Mouse (Mus musculus): ENCODE measurements around the gene Senp7. TPM values are rescaled to one million over a fixed set of nuclear protein-coding genes. Genes with fewer than 3 reads are reported as not detected.
A peak's percentile ranks its signal among the peaks of the same experiment; 100 is the strongest.

Senp7 gene
- polyA plus RNA-seq, 1 experiment, result 24.4 TPM

GRCm38 (mm10) chr16:56061995-56062594 lies 14.0 kb downstream of the Senp7 start:
- H3K36me3 ChIP-seq (ENCODE audit: control insufficient read depth, insufficient read depth, low read length, poor library complexity, severe bottlenecking), result no peaks in the 10 kb centered on the region
- no peak for TF ChIP-seq EP300 (IDR thresholded peaks at IDR 0.05; ENCODE audit: insufficient read depth, low read depth, low read length)
- TF ChIP-seq CTCF (IDR thresholded peaks at IDR 0.05; ENCODE audit: low read depth, low read length), result no peak
- no peak overlapping the region for H3K4me3 ChIP-seq (ENCODE audit: low read depth, low read length)
- no peaks in the 10 kb centered on the region for H3K4me1 ChIP-seq (ENCODE audit: control insufficient read depth, insufficient read depth, low read length)
- no peaks in the 10 kb centered on the region for H3K27me3 ChIP-seq (ENCODE audit: control insufficient read depth, insufficient read depth, low read length, poor library complexity, severe bottlenecking)
- no peaks in the 10 kb centered on the region for H3K9me3 ChIP-seq (replicated peaks; ENCODE audit: control insufficient read depth, insufficient read depth, low read length, poor library complexity, severe bottlenecking)
- no peak overlapping the region for H3K27ac ChIP-seq (ENCODE audit: insufficient read depth, low read length)
- H3K9ac ChIP-seq (ENCODE audit: low read depth, poor library complexity, severe bottlenecking), result no peak overlapping the region

GRCm38 (mm10) chr16:56062981-56063380 lies 14.8 kb downstream of the Senp7 start:
- Histone ChIP-seq H3K9me3 (replicated peaks; ENCODE audit: control insufficient read depth, insufficient read depth, low read length, poor library complexity, severe bottlenecking) (no peaks in the 10 kb centered on the region), H3K4me3 (ENCODE audit: low read depth, low read length) (no peak overlapping the region), H3K36me3 (ENCODE audit: control insufficient read depth, insufficient read depth, low read length, poor library complexity, severe bottlenecking) (no peaks in the 10 kb centered on the region), H3K27me3 (ENCODE audit: control insufficient read depth, insufficient read depth, low read length, poor library complexity, severe bottlenecking) (no peaks in the 10 kb centered on the region), H3K9ac (ENCODE audit: low read depth, poor library complexity, severe bottlenecking) (no peak overlapping the region), H3K4me1 (ENCODE audit: control insufficient read depth, insufficient read depth, low read length) (no peaks in the 10 kb centered on the region), H3K27ac (ENCODE audit: insufficient read depth, low read length) (no peak overlapping the region)
- TF ChIP-seq EP300 (IDR thresholded peaks at IDR 0.05; ENCODE audit: insufficient read depth, low read depth, low read length) (no peak), CTCF (IDR thresholded peaks at IDR 0.05; ENCODE audit: low read depth, low read length) (no peak)

- Histone ChIP-seq H3K27ac (ENCODE audit: insufficient read depth, low read length) (no peak overlapping the region), H3K9ac (ENCODE audit: low read depth, poor library complexity, severe bottlenecking) (no peak overlapping the region), H3K9me3 (replicated peaks; ENCODE audit: control insufficient read depth, insufficient read depth, low read length, poor library complexity, severe bottlenecking) (no peaks in the 10 kb centered on the region), H3K36me3 (ENCODE audit: control insufficient read depth, insufficient read depth, low read length, poor library complexity, severe bottlenecking) (no peaks in the 10 kb centered on the region), H3K4me1 (ENCODE audit: control insufficient read depth, insufficient read depth, low read length) (no peaks in the 10 kb centered on the region), H3K27me3 (ENCODE audit: control insufficient read depth, insufficient read depth, low read length, poor library complexity, severe bottlenecking) (no peaks in the 10 kb centered on the region), H3K4me3 (ENCODE audit: low read depth, low read length) (peak overlapping the region; percentile 77)
- TF ChIP-seq POLR2A (IDR thresholded peaks at IDR 0.05; ENCODE audit: insufficient read depth, low read length), result no peak
- TF ChIP-seq CTCF (IDR thresholded peaks at IDR 0.05; ENCODE audit: low read depth, low read length), result peak; percentile 1
Observed at GRCm38 (mm10) chr16:56064334-56064990, 16.3 kb downstream of the Senp7 start.

- Histone ChIP-seq H3K27me3 (ENCODE audit: control insufficient read depth, insufficient read depth, low read length, poor library complexity, severe bottlenecking) (no peaks in the 10 kb centered on the region), H3K4me3 (ENCODE audit: low read depth, low read length) (no peak overlapping the region), H3K4me1 (ENCODE audit: control insufficient read depth, insufficient read depth, low read length) (no peaks in the 10 kb centered on the region), H3K27ac (ENCODE audit: insufficient read depth, low read length) (no peak overlapping the region), H3K9me3 (replicated peaks; ENCODE audit: control insufficient read depth, insufficient read depth, low read length, poor library complexity, severe bottlenecking) (no peaks in the 10 kb centered on the region), H3K36me3 (ENCODE audit: control insufficient read depth, insufficient read depth, low read length, poor library complexity, severe bottlenecking) (no peaks in the 10 kb centered on the region), H3K9ac (ENCODE audit: low read depth, poor library complexity, severe bottlenecking) (no peak overlapping the region)
- TF ChIP-seq EP300 (IDR thresholded peaks at IDR 0.05; ENCODE audit: insufficient read depth, low read depth, low read length), result no peak
Observed at GRCm38 (mm10) chr16:56066113-56066512, 18.0 kb downstream of the Senp7 start.

GRCm38 (mm10) chr16:56068523-56069070 lies 20.5 kb downstream of the Senp7 start:
- H3K27me3 ChIP-seq (ENCODE audit: control insufficient read depth, insufficient read depth, low read length, poor library complexity, severe bottlenecking), result no peaks in the 10 kb centered on the region
- H3K4me3 ChIP-seq (ENCODE audit: low read depth, low read length), result no peak overlapping the region
- H3K36me3 ChIP-seq (ENCODE audit: control insufficient read depth, insufficient read depth, low read length, poor library complexity, severe bottlenecking), result no peaks in the 10 kb centered on the region
- peaks cover 2% of the 10 kb centered on the region for H3K4me1 ChIP-seq (ENCODE audit: control insufficient read depth, insufficient read depth, low read length)
- no peak overlapping the region for H3K27ac ChIP-seq (ENCODE audit: insufficient read depth, low read length)
- H3K9ac ChIP-seq (ENCODE audit: low read depth, poor library complexity, severe bottlenecking), result no peak overlapping the region
- H3K9me3 ChIP-seq (replicated peaks; ENCODE audit: control insufficient read depth, insufficient read depth, low read length, poor library complexity, severe bottlenecking), result no peaks in the 10 kb centered on the region
- TF ChIP-seq EP300 (IDR thresholded peaks at IDR 0.05; ENCODE audit: insufficient read depth, low read depth, low read length) (no peak), CTCF (IDR thresholded peaks at IDR 0.05; ENCODE audit: low read depth, low read length) (no peak), POLR2A (IDR thresholded peaks at IDR 0.05; ENCODE audit: insufficient read depth, low read length) (no peak)
